Mouse (Mus musculus): Measurements from ENCODE around the gene Rptor.

GRCm38 (mm10) chr11:119871141-119871540, 268.4 kb downstream of the Rptor start:
- TF ChIP-seq EP300 (IDR thresholded peaks at IDR 0.05; ENCODE audit: low read depth) (no peak), CTCF (IDR thresholded peaks at IDR 0.05; ENCODE audit: low read depth) (no peak)
